Mouse (Mus musculus): ENCODE measurements around the gene Ccr9.
"Not testable (repeated sequence)": the region's sequence is repeated elsewhere in the genome, so short reads cannot be mapped to it uniquely, and the experiment has no call there.

Ccr9 gene

DNA sequence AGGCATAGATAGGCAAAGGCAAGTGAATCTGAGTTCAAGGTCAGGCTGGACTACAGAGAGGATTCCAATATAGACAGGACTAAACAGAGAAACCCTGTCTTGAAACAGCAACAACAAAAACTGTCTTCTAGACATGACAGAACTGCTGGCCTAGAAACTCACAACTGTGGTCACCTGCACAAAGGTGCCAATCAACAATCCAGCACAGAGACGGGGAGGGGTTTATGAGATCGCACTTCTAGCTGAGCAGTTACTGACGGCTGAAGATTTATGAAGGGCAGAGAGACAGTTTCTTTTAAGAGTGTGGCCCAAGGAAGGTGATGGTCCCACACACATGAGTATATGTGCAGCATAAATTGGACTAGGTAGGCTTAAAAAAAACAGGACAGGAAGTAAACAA, 38.1 kb downstream of the Ccr9 start:
- DNase-seq (ENCODE audit: low spot score in 2 of 2) = no peak

DNA sequence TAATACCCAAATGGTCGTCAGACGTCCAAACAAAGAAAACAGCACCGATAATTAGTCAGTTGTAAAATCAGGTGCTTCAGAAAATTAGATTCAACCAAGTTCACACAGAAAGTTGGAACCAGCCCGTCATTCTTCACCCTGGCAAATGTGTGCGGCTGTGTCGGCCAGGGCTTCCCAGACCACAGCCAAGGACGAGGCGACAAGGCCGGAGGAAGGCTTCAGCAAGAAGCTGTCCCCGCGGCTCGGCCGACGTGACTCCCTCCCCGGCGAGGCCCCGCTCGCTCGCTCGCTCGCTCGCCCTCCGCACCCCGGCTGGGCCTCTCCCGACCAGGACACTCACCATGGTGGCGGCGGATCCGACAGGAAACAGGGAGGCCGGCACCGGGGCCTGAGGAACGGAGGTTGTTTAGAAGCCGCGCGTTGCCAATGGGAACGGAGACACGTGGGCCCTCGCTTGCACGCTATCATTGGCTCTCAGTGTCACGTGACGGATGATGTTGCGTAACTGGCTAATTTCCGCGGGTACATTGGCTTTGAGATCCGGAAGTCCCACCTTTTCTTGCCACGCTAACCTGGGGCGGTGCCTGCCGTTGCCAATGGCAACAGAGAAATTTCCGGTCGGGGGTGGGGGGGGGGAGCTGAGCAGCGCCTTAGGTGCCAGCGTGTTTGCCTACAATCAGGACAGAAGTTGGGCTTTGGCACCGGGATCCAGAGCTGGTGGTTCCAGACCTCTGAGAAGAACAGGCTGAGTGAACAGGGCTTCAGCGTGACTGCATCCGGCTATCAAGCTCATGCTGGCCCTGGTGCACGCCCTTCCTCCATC, 39.2 kb downstream of the Ccr9 start, which contains the start of gene Lztfl1:
Lztfl1 (minus strand) TSS at position 512 of the 823 bp plus-strand sequence.
- DNase-seq (ENCODE audit: low spot score in 2 of 2) = peak; percentile 91 to 96

DNA sequence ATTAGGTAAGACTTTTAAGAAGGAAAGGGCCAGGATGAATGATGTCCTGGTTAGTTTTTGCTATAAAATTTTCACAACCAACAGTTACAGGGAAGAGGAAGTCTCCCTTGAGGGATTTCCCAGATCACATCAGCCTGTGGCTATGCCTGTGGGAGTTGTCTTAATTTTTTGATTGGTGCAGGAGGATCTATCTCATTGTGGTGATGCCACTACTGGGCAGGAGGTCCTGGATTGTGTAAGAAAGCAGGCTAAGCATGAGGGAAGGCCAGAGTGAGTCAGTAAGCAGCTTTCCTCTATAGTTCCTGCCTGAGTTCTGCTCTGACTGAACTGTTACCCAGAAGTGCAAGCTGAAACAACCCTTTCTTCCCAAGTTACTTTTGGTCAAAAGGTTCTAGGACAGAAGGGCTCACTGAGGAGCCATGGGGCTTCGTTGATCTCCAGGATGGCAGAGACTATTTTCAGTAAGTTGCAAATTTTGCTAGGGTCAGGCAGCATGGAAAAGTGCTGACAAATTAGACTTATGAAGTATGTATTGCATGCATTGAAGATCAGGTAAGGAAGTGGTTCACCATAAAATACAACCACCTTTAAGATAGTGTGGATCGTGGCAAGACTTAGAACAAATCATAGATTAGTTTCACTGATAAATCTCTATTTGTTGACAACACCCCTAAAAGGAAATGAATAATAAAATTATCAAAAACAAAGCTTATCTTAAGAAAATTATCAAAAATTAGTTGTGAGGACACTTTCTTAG, 44.7 kb downstream of the Ccr9 start:
- DNase-seq (ENCODE audit: low spot score in 2 of 2) = no peak

DNA sequence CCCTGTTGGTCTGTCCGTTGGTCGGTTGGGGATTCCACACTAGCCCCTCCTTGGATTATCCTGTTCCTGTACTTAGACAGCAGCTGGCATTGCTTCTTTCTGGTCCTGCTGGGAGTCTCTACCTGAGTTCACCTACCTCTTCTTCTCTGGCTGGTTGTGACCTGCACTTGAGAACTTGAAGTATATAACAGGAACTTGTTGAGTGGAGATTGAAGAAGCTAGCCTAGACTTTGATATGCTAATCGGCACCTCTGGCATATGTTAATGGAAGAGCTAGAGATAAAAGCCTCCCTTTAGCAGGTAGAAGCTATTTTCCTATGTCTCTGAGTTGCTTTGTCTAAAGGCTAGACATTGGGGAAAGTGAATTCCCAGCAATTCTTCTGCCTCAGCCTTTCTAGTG, 53.0 kb downstream of the Ccr9 start:
- no peak for DNase-seq (ENCODE audit: low spot score in 2 of 2)

DNA sequence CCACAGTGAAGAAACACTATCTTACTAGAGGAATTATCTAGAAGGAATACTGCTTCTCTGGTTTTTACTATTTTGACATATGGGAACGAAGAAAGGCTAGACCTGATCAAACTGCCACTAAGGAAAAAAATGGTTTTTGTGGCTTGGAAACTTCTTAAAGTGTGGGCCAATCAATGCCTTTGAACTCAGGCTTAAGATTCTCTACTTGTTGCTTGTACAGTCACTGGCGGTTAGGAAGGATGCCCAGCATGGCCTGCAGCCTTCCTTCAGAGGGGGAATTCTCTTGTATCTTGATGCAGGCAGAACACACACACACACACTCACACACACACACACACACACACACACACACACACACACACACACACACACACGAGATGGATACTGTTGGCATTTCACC, 55.9 kb downstream of the Ccr9 start:
- DNase-seq (ENCODE audit: low spot score in 2 of 2) = no peak

DNA sequence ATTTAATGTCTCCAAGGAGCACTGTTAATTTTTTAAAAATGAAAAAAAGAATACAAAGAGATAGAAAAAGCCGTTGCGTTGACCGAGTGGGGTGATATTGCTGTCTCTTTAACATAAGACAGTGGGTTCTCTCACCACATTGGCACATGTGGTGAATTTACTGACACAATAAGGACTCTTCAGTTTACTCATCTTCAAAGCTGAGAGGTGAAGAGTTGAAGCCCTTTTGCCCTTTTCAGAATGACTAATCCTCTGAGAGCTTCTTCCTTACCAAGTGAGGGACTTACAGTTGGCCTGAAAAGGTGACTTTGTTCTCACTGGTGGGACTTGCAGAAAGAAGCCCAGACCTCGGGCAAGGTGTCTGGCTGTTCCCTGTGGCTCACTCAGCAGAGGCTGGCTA, 62.6 kb downstream of the Ccr9 start:
- DNase-seq (ENCODE audit: low spot score in 2 of 2) = no peak

DNA sequence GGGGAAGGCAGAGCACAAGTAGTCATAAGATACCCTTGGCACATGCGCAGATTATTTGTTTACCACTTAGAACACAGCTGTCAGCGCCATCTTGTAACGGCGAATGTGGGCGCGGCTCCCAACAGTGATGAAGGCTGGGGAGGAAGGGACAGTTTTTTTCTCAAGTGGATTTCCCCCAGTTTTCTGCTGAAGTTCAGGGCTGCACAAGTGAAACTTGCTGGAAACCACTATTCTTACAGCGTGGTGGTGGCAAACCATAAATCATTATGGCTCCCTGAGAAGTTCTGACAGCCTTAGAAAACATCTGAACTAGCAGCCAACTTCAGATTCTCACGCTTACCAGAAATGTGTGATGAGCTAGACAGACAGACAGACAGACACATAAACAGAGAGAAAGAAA, 71.4 kb downstream of the Ccr9 start:
- DNase-seq (ENCODE audit: low spot score in 2 of 2) = not testable (repeated sequence)

DNA sequence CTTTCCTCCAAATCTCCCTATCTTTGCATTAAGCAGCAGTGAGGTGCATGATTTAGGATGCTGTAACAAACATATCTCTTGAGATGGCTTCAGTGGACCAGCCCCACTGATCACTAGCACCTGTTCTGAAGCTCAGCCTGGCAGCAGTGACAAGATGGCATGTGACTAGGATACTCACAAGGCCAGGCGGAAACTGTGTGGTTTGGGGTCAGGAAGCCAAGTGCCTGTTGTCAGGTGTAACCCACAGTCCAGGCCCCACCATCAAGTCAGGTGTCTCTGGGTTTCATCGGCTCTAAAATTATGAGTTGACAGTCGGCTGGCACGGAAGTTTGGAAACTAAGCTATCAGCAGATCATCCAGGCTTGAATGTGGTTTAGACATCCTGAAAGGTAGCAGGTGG, 76.1 kb downstream of the Ccr9 start:
- no peak for DNase-seq (ENCODE audit: low spot score in 2 of 2)

DNA sequence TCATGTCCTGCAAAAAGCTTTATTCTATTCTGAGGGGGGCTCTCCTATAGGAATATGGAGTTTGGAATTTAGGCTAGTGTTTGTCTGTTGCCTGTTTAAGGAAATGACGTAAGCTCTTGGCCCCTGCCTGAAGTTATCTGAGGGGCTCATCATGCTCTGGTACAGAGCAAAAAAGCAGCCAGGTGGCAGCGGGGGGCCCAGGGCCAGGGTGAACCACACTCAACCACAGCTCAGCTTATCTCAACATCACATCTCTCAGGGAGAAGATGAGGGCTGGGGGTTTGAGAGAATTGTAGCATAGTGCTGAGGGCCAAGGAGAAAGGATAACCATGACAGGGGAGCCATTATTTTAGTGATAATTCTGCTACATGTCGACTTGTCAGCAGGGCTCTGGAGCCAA, 78.5 kb downstream of the Ccr9 start:
- no peak for DNase-seq (ENCODE audit: low spot score in 2 of 2)

DNA sequence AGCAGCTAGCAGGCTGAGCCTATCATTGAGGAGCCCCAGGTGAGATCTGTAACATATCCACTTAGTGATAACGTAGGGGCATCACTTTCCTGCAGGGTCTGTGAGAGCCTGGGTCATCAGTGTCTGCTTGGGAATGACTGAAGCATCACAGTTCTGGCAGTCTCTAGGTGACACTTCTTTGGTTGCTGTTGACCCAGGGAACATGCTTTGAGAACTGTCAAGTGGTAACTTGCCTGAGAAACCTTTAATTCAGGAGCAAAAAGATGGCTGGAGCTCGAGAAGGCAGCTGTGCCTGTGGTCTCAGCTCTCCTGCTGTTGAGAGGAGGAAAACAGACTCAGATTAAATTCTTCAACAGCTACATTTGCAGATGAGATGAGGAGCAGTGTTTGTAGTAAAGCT, 79.1 kb downstream of the Ccr9 start:
- DNase-seq (ENCODE audit: low spot score in 2 of 2) = no peak

DNA sequence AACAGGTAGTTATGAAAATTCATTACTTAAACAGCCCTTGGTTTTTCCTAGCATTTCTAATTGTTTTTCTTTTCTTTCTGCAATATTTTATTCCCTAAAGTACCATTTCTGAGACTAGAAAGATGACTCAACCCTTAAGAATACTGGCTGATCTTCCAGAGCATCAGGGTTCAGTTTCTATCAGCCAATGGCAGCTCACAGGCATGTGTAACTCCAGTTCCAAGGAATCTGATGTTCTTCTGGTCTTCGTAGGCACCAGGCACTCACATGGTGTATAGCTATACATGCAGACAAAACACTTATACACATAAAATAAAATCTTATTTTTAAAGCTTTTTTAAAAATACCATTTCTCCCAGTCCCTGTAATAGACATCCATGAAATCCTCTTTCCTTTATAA, 79.9 kb downstream of the Ccr9 start:
- no peak for DNase-seq (ENCODE audit: low spot score in 2 of 2)

DNA sequence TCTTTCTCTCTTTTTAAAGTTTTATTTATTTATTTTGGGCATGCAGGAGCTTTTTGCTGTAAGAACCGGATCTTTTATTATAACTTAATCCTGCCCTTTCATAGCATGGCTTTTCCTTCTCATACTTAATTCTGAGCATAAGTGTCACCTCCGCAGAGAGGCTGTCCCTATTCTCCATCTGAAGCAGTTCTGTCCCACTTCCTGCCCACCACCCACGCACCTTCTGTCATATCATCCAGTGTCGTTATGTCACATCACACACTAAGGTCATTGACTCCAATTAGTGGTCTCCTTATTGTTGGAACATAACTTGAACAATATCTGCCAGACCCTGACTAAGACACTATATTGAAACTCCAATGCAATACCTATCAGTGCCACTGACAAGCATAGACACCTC, 80.4 kb downstream of the Ccr9 start:
- DNase-seq (ENCODE audit: low spot score in 2 of 2) = no peak

DNA sequence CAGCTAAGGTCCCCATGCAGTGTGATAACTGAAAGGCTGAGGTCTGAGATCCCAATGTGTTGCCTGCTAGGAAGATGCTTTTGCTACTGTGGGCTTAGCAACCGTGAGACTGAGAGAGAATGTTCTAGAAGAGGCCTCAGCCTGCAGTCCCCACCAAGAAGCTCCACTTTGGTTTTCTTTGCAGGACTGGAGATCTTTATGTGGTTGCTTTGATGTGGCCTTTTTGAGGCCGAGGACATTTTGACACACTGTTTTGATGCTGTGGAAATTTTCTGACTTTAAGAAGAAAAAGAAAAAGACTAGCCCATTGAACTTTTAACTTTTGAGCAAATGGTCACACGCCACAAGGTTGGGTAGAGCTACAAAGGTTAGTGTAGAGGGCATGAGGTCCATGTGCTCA, 82.6 kb downstream of the Ccr9 start:
- DNase-seq (ENCODE audit: low spot score in 2 of 2) = no peak

DNA sequence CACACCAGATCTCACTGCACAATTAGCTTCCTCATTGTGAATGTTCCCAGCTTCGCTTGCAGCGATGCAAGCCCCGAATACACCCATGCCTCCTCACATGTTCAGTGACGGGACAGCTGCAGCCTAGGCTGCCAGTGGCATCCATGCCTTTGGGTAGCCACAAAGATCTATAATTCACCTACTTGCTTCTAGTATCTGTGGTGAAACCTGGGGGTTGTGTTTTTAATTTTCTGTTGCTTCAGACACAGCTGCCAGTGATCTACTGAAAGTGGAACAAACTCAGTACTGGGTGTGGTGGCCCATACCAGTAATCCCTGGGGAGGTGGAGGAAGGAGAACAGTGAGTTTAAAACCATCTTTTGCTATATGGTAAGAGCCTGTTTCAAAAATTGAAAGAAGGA, 84.6 kb downstream of the Ccr9 start:
- DNase-seq (ENCODE audit: low spot score in 2 of 2) = no peak

DNA sequence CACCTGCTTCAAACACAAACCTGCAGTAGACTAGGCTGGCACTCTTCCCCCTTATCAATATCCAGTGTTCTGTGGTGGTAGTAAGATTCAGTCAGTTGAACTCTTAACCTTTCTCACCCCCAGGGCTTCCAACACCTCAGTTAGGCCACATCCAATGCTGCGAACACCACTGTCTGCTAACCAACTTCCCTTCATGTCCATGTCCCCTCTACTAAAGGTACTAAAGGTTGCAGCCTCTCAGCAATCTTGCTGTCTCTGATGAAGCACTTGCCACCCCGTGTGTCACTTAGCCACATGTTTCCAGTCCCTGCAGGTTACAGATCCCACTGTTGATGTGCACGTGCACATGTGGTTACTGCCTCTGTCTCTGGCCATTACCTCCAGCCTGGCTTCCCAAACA, 85.5 kb downstream of the Ccr9 start:
- DNase-seq (ENCODE audit: low spot score in 2 of 2) = no peak

DNA sequence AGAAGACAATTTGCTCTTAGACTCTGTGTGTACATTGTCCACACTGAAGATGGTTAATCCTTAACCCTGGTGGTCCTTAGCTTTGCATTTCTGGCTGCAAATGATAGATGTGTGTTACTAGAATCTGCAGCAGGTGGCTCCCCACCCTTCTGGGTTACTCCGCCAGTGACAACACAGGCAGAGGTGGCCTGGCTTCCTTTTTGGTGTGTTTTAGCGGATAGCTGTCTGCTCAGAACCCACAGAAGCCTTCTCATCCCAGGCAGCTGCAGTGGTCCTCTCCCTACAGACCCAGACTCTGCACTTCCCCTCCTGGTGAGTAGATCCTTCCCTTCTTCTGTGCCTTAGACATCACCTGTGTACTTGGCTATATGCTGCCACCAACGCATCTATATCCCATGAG, 88.8 kb downstream of the Ccr9 start:
- no peak for DNase-seq (ENCODE audit: low spot score in 2 of 2)

DNA sequence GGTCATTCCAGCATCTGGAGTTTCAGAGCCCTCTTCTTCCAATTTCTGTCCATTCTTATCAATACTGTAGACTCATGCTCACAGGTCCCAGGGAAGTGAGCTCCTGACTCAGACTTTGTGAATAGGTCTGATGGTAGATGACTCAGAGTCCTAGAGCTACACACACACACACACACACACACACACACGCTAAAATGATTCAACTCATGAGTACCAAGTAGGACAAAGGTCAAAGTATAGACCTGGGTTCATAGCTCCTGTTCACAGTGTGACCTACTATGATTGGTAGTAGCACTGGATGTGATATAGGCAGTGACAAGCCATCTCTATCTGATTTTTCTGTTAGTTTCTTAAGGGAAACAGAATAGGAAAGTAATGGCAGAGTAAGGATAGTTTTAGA, 90.2 kb downstream of the Ccr9 start:
- no peak for DNase-seq (ENCODE audit: low spot score in 2 of 2)

DNA sequence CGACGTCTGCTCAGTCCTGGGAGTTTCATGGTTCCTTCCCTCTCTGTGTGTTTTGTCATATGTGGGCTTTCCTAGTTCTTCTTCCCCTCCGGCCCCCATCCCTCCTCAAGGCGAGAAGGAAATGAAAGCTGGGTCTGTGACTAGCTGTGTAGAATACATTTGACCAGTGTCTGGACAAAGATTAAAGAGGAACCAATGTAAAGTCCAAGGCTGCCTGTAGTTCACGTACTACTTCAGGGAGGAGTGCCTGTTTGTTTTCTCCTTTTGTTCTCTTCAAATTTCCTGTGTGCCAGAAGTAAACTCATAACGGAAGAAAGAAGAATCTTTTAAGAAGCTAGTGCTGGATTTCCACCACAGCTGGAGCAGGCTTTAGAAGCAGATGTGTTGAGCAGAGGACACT, 91.3 kb downstream of the Ccr9 start:
- no peak for DNase-seq (ENCODE audit: low spot score in 2 of 2)

DNA sequence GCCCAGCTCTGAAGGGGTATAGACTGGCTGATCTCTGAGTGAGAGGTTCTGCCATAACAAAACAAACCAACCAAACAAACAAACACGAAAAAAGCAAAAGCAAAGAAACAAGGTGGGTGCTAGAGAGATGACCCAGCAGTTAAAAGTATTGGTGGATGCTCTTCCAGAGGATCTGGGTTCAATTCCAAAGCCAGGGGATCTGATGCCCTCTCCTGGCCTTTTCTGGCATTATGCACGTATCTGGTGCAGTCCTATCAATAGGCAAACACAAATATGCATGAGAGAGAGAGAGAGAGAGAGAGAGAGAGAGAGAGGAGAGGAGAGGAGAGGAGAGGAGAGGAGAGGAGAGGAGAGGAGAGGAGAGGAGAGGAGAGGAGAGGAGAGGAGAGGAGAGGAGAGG, 95.1 kb downstream of the Ccr9 start:
- DNase-seq (ENCODE audit: low spot score in 2 of 2) = not testable (repeated sequence)

DNA sequence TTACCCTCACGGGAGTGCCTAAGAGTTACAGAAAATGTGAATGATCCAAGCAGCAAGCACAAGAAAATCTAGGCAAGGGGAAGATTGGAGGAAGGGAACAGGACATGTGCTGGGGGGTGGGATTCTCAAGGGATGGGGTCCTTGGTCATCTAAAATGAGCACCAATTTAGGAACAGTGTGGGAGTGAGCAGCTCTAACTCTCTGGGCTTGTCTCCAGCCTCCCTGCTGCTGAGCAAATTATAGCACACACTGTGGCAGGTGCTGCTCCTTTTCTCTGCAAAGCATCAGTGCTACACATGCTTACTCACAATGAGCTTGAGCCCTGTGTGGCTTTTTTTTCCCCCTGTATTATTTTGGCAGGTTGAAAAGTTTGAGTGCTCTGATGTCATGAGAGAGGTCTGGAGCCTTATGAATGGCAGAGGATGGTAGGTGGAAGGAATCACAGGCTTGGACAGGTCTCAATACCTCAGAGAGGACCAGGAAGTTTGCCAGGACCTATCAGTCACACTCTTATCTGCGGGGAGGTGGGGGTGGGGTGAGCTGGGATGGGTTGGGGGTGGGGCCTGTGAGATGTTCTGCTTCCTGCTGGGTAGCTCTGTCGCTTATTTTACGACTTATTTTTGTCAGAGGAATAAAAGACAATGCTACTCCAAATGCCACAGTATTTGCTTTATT, 110.8 kb downstream of the Ccr9 start:
- DNase-seq (ENCODE audit: low spot score in 2 of 2) = no peak

DNA sequence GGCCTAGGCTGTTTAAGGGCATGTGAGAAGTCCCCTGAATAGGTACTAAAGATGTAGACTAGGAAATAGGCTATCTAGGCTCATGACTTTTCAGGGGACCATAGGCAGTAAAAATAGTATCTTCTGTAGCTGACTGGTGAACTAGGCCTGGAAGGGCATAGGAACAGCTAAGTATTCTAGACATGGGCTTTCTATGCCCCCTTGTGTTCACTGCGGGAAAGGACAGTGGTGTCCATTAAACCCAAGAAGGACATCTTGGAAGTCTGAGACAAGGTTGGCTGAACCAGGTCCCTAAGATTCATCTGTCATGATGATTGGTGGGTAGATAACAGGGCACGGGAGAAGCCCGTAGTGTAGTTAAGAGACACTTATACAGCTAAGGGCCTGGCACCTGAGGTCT, 117.9 kb downstream of the Ccr9 start:
- DNase-seq (ENCODE audit: low spot score in 2 of 2) = peak; percentile 10 to 26

DNA sequence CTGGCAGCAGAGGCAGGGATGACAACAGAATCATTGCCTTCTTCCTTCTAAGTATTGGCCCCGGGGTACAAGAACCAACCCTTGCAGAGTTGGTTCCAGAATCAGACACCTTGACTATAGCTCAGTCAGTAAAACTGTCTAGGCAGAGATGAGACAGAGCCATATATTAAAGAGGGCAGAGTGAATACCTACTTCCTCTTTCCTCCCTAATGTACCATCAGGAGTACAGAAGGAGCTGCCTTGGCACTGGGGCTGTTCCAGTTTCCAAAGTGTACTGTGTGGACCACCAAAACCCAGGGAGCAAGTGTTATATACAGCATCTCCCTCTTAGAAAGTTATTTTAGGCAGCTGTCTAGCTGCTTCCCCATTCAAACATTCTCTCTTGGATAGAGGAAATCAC, 123.3 kb downstream of the Ccr9 start:
- DNase-seq (ENCODE audit: low spot score in 2 of 2) = no peak

DNA sequence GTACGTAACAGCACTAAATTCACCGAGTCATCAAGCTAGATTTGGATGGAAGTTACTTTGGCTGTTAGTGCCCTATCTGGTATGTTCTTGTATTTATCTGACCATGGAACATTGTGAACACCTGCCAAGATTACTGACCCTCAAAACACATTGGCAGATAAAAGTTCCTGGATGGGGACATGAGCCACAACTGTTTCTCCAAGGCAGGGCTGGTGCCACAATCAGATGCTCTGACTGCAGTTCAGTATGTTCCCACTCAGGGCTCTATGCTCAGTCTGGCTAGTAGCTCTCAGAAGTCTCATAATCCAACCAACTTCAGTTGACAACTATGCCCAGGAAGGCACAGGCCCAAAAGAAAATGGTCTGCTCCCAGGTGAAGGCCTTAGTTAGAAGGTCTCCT, 124.2 kb downstream of the Ccr9 start:
- no peak for DNase-seq (ENCODE audit: low spot score in 2 of 2)

Data from urinary bladder, postnatal 36 days (tissue).